Mouse (Mus musculus) MEL (cell line): Measurements from ENCODE around the gene Ccdc183.

Experiments used
- BHLHE40 ChIP-seq: IDR thresholded peaks from 2 replicates; pipeline ENCODE4 v1.6.1; 2012; ENCODE audit warnings: low read depth, mild to moderate bottlenecking, inconsistent platforms, low read length, improper control_type of control experiment, borderline replicate concordance
- CTCF ChIP-seq, 3 experiments: IDR thresholded peaks in 2 of 3; conservative IDR thresholded peaks in 1 of 3; 2 replicates each; pipeline ENCODE4 v1.5.1; 2011 to 2012; ENCODE audit warnings: low read length in 3 of 3, low read depth in 2 of 3, mild to moderate bottlenecking in 2 of 3, improper control_type of control experiment in 1 of 3, inconsistent platforms in 1 of 3, mixed read lengths in 1 of 3, moderate library complexity in 1 of 3; ENCODE audit not compliant: control insufficient read depth in 1 of 3, insufficient read depth in 1 of 3, poor library complexity in 1 of 3, severe bottlenecking in 1 of 3
- MAZ ChIP-seq: IDR thresholded peaks from 2 replicates; pipeline ENCODE4 v1.6.1; 2012; ENCODE audit warnings: low read depth, mild to moderate bottlenecking, inconsistent platforms, low read length, improper control_type of control experiment
- MXI1 ChIP-seq: IDR thresholded peaks from 2 replicates; pipeline ENCODE4 v1.6.1; 2011; ENCODE audit warnings: mild to moderate bottlenecking, low read depth, low read length, improper control_type of control experiment
- POLR2A ChIP-seq, 2 experiments: IDR thresholded peaks; 2 replicates each; pipeline ENCODE4 v1.6.1; 2011 to 2012; ENCODE audit warnings: low read length in 2 of 2, mild to moderate bottlenecking in 2 of 2, control low read depth in 1 of 2, improper control_type of control experiment in 1 of 2, low read depth in 1 of 2, moderate library complexity in 1 of 2; ENCODE audit not compliant: control insufficient read depth in 1 of 2, insufficient read depth in 1 of 2, poor library complexity in 1 of 2
- POLR2AphosphoS2 ChIP-seq: IDR thresholded peaks from 2 replicates; pipeline ENCODE4 v1.6.1; 2011; ENCODE audit warnings: low read length, improper control_type of control experiment
- SIN3A ChIP-seq: IDR thresholded peaks from 2 replicates; pipeline ENCODE4 v1.6.1; 2012; ENCODE audit warnings: low read length, improper control_type of control experiment, inconsistent platforms
- ZC3H11A ChIP-seq: IDR thresholded peaks from 2 replicates; pipeline ENCODE4 v1.6.1; 2012; ENCODE audit warnings: low read depth, mild to moderate bottlenecking, inconsistent platforms, low read length, improper control_type of control experiment

DNA sequence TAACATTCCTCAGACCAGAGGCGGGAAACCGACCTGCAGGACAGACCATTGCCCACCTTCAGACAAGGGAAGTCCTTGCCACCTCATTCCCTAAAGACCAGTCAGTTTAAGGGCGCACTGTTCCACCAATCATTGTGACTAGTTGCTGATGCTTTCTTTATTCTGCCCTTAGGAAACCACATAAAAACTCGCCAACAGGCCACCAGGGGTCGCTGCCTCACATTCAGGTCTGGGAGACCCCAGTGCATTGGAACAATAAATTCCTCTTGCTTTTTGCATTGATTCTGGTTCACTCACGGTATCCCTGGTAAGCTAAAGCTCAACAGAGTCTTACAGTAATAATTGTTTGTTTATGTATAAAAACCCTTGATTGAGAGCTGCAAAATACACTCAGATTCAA lies 22.4 kb upstream of the Ccdc183 start:
- TF ChIP-seq ZC3H11A (no peak), CTCF (IDR thresholded peaks at IDR 0.05 in 2 of 3, conservative IDR thresholded peaks at IDR 0.05 in 1 of 3; ENCODE audit: control insufficient read depth in 1 of 3, insufficient read depth in 1 of 3, low read depth in 2 of 3, low read length in 3 of 3, poor library complexity in 1 of 3, severe bottlenecking in 1 of 3) (peak; percentile 67 to 85 (median 73)), POLR2AphosphoS2 (no peak), MXI1 (no peak), SIN3A (no peak), POLR2A (IDR thresholded peaks at IDR 0.05; ENCODE audit: control insufficient read depth in 1 of 2, insufficient read depth in 1 of 2, low read depth in 1 of 2, low read length in 2 of 2, poor library complexity in 1 of 2) (no peak), BHLHE40 (no peak), MAZ (no peak)
